Mouse (Mus musculus): ENCODE data around the gene Paxbp1. TPM values are rescaled to one million over a fixed set of nuclear protein-coding genes. Genes with fewer than 3 reads are reported as not detected.

Paxbp1 gene
- total and polyA plus RNA-seq, 2 experiments from 2014 or later = 27.1 to 54.0 TPM

DNA sequence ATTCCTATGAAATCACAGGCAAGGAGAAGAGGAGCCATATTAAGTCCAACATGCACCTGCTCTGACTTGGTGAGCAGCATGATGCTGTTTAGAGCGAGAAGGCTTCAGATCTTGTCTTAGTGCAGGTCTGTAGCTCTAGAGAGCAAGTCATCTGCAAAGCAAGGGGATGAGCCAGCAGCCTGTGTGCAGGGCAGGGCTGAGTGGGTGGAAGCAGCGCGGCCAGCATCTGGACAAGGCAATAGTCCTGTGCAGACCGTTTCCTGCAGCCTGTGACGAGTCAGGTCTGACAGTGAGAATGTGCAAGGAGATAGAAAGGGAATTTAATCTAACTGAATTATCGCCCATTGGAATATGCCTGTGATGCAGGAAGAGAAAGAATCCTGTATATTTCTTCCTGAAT lies 73.3 kb downstream of the Paxbp1 start:
- H3K9me3 ChIP-seq (ENCODE audit: low read length) = no peaks in the 10 kb centered on the region
- no peak for TF ChIP-seq CTCF (IDR thresholded peaks at IDR 0.05)
- H3K27me3 ChIP-seq (ENCODE audit: insufficient read depth, low read length) = no peaks in the 10 kb centered on the region
- H3K36me3 ChIP-seq (ENCODE audit: insufficient read depth, low read length) = peaks cover 35% of the 10 kb centered on the region
- no peaks in the 10 kb centered on the region for H3K4me1 ChIP-seq (ENCODE audit: insufficient read depth, low read length)
- H3K4me2 ChIP-seq (ENCODE audit: low read depth, low read length, poor library complexity, severe bottlenecking) = no peak overlapping the region
- no peak for ATAC-seq (ENCODE audit: low FRiP score)
- no peak overlapping the region for H3K9ac ChIP-seq (replicated peaks; ENCODE audit: low read length, poor library complexity, severe bottlenecking)
- no peak overlapping the region for H3K4me3 ChIP-seq (ENCODE audit: low read depth, low read length)
- no peak overlapping the region for H3K27ac ChIP-seq (ENCODE audit: low read depth, low read length)
- 87% methylated on average over 6 of the region's 6 CpGs for WGBS
- DNase-seq (ENCODE audit: low spot score) = no peak

DNA sequence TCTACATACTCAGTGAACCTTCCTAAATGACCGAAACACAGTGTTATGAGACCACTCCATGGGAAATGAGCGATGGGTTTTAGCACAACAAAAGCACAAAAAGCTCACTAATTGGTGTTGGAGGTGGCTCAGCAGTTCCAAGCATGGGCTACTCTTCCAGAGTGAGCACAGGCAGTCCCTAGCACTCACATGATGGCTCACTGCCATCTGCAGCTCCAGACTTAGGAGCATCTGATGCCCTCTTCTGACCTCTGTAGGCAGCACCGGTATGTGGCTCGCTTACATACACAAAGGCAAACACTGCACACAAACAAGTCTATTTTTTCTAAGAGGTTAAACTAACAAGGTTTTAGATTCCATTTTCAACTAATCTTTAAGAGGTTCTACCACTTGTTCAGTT lies 78.1 kb downstream of the Paxbp1 start:
- peak; percentile 4; the same call in 1 of the 2 replicates for TF ChIP-seq CTCF (IDR thresholded peaks at IDR 0.05)

DNA sequence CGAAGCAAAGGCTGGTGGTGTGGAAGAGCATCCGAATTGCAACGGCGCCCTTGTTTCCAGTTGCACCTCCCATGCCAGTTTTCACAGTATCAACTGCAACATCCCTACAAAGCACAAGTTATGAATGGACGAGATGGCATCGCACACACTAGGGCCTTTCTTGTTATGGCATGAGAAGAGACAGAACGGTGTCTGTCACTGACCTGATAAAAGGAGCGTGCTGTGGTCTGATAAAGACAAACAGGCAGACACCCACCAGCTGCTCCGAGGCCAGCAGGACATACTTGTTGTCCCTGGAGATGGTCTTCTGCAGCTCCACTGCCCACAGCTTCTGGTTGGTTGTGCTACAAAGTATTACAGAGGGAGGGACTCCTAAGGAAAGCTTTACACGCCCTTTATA lies 80.0 kb downstream of the Paxbp1 start:
- Histone ChIP-seq H3K27me3 (ENCODE audit: insufficient read depth, low read length) (no peaks in the 10 kb centered on the region), H3K4me2 (ENCODE audit: low read depth, low read length, poor library complexity, severe bottlenecking) (no peak overlapping the region), H3K4me3 (ENCODE audit: low read depth, low read length) (no peak overlapping the region), H3K9ac (replicated peaks; ENCODE audit: low read length, poor library complexity, severe bottlenecking) (no peak overlapping the region), H3K9me3 (ENCODE audit: low read length) (no peaks in the 10 kb centered on the region), H3K27ac (ENCODE audit: low read depth, low read length) (no peak overlapping the region), H3K4me1 (ENCODE audit: insufficient read depth, low read length) (no peaks in the 10 kb centered on the region), H3K36me3 (ENCODE audit: insufficient read depth, low read length) (peaks cover 34% of the 10 kb centered on the region)
- no peak for ATAC-seq (ENCODE audit: low FRiP score)
- no peak for DNase-seq (ENCODE audit: low spot score)
- 94% methylated on average over 10 of the region's 10 CpGs for WGBS
- no peak for TF ChIP-seq CTCF (IDR thresholded peaks at IDR 0.05)

More for the DNA sequence above, 78.1 kb downstream of the Paxbp1 start:
- Histone ChIP-seq H3K27me3 (ENCODE audit: insufficient read depth, low read length) (no peaks in the 10 kb centered on the region), H3K4me2 (ENCODE audit: low read depth, low read length, poor library complexity, severe bottlenecking) (no peak overlapping the region), H3K4me1 (ENCODE audit: insufficient read depth, low read length) (no peaks in the 10 kb centered on the region), H3K36me3 (ENCODE audit: insufficient read depth, low read length) (peaks cover 37% of the 10 kb centered on the region), H3K27ac (ENCODE audit: low read depth, low read length) (no peak overlapping the region), H3K4me3 (ENCODE audit: low read depth, low read length) (no peak overlapping the region), H3K9me3 (ENCODE audit: low read length) (no peaks in the 10 kb centered on the region), H3K9ac (replicated peaks; ENCODE audit: low read length, poor library complexity, severe bottlenecking) (no peak overlapping the region)
- ATAC-seq (ENCODE audit: low FRiP score) (no peak), DNase-seq (ENCODE audit: low spot score) (no peak)
- 87% methylated on average over 4 of the region's 4 CpGs for WGBS

Other genes starting within 250 kb of the Paxbp1 start
- gene Urb1, start 234.1 kb downstream of the Paxbp1 start, total RNA-seq (2014; rRNA removed) = 16.3 and 17.5 TPM in 2 replicates
- 4.4 and 5.1 TPM in 2 replicates for gene Urb1, start 234.1 kb downstream of the Paxbp1 start, polyA plus RNA-seq (2015; fragmentation: Nextera tagmentation; extraction: Ambion mirVana)
- 4.3 and 5.1 TPM in 2 replicates for gene Eva1c, start 217.8 kb downstream of the Paxbp1 start, total RNA-seq (2014; rRNA removed)
- 3.3 and 3.5 TPM in 2 replicates for gene Eva1c, start 217.8 kb downstream of the Paxbp1 start, polyA plus RNA-seq (2015; fragmentation: Nextera tagmentation; extraction: Ambion mirVana)
- gene Cfap298, start 109.4 kb downstream of the Paxbp1 start, total RNA-seq (2014; rRNA removed) = 19.0 and 26.5 TPM in 2 replicates
- gene Cfap298, start 109.4 kb downstream of the Paxbp1 start, polyA plus RNA-seq (2015; fragmentation: Nextera tagmentation; extraction: Ambion mirVana) = 65.1 and 66.2 TPM in 2 replicates
- gene Synj1, start 33.2 kb downstream of the Paxbp1 start, total RNA-seq (2014; rRNA removed) = 66.4 and 88.7 TPM in 2 replicates
- gene Synj1, start 33.2 kb downstream of the Paxbp1 start, polyA plus RNA-seq (2015; fragmentation: Nextera tagmentation; extraction: Ambion mirVana) = 50.9 and 55.4 TPM in 2 replicates
- gene 4932438H23Rik, start 50.6 kb upstream of the Paxbp1 start, total RNA-seq (2014; rRNA removed) = 0.77 and 1.7 TPM in 2 replicates
- 0.81 and 1.3 TPM in 2 replicates for gene 4932438H23Rik, start 50.6 kb upstream of the Paxbp1 start, polyA plus RNA-seq (2015; fragmentation: Nextera tagmentation; extraction: Ambion mirVana)
- 36.0 and 58.4 TPM in 2 replicates for gene Olig2, start 180.9 kb upstream of the Paxbp1 start, total RNA-seq (2014; rRNA removed)
- gene Olig2, start 180.9 kb upstream of the Paxbp1 start, polyA plus RNA-seq (2015; fragmentation: Nextera tagmentation; extraction: Ambion mirVana) = 13.3 and 15.7 TPM in 2 replicates
- 153 and 196 TPM in 2 replicates for gene Olig1, start 225.2 kb upstream of the Paxbp1 start, total RNA-seq (2014; rRNA removed)
- 167 and 180 TPM in 2 replicates for gene Olig1, start 225.2 kb upstream of the Paxbp1 start, polyA plus RNA-seq (2015; fragmentation: Nextera tagmentation; extraction: Ambion mirVana)